Mouse (Mus musculus): ENCODE data around the gene B230104I21Rik.

B230104I21Rik gene

GRCm38 (mm10) chr4:154352246-154352645 lies 16.3 kb downstream of the B230104I21Rik start:
- no peak for DNase-seq

GRCm38 (mm10) chr4:154355408-154355807 lies 19.5 kb downstream of the B230104I21Rik start:
- DNase-seq: no peak

GRCm38 (mm10) chr4:154358370-154358769 lies 22.4 kb downstream of the B230104I21Rik start:
- no peak for DNase-seq

- no peak for DNase-seq
Measured at GRCm38 (mm10) chr4:154358816-154359215, 22.9 kb downstream of the B230104I21Rik start.

- DNase-seq: no peak
Measured at GRCm38 (mm10) chr4:154359762-154360300, 23.9 kb downstream of the B230104I21Rik start.

GRCm38 (mm10) chr4:154360441-154360840 lies 24.5 kb downstream of the B230104I21Rik start:
- DNase-seq: no peak

- DNase-seq: no peak
Measured at GRCm38 (mm10) chr4:154360850-154361249, 24.9 kb downstream of the B230104I21Rik start.

GRCm38 (mm10) chr4:154364752-154365151 lies 28.8 kb downstream of the B230104I21Rik start:
- no peak for DNase-seq

- DNase-seq: no peak
Measured at GRCm38 (mm10) chr4:154366836-154367235, 30.9 kb downstream of the B230104I21Rik start.

GRCm38 (mm10) chr4:154369089-154369488 lies 33.2 kb downstream of the B230104I21Rik start:
- no peak for DNase-seq

GRCm38 (mm10) chr4:154370841-154371240 lies 34.9 kb downstream of the B230104I21Rik start:
- DNase-seq: no peak

- no peak for DNase-seq
Measured at GRCm38 (mm10) chr4:154371542-154372247, 35.8 kb downstream of the B230104I21Rik start.

GRCm38 (mm10) chr4:154375939-154376625 lies 40.2 kb downstream of the B230104I21Rik start:
- DNase-seq: peak; percentile 52

GRCm38 (mm10) chr4:154378876-154379275 lies 42.9 kb downstream of the B230104I21Rik start:
- DNase-seq: no peak

- no peak for DNase-seq
Measured at GRCm38 (mm10) chr4:154385208-154385607, 49.3 kb downstream of the B230104I21Rik start.

- DNase-seq: no peak
Measured at GRCm38 (mm10) chr4:154385918-154386317, 50.0 kb downstream of the B230104I21Rik start.

- no peak for DNase-seq
Measured at GRCm38 (mm10) chr4:154386810-154387209, 50.9 kb downstream of the B230104I21Rik start.

- no peak for DNase-seq
Measured at GRCm38 (mm10) chr4:154389641-154390040, 53.7 kb downstream of the B230104I21Rik start.

- no peak for DNase-seq
Measured at GRCm38 (mm10) chr4:154390333-154391080, 54.6 kb downstream of the B230104I21Rik start.

- peak; percentile 9 for DNase-seq
Measured at GRCm38 (mm10) chr4:154392641-154393040, 56.7 kb downstream of the B230104I21Rik start.

GRCm38 (mm10) chr4:154393196-154394122 lies 57.5 kb downstream of the B230104I21Rik start:
- DNase-seq: no peak

GRCm38 (mm10) chr4:154394123-154394722 lies 58.3 kb downstream of the B230104I21Rik start:
- no peak for DNase-seq

All from thymus, postnatal 14 days (tissue).